Mouse (Mus musculus): ENCODE measurements at regions not wholly inside any gene's neighbourhood (a gene's known extent, or its start where the extent isn't known, plus 50 kb on each side); places are given as distances from the start of the nearest gene placed in this dataset.

DNA sequence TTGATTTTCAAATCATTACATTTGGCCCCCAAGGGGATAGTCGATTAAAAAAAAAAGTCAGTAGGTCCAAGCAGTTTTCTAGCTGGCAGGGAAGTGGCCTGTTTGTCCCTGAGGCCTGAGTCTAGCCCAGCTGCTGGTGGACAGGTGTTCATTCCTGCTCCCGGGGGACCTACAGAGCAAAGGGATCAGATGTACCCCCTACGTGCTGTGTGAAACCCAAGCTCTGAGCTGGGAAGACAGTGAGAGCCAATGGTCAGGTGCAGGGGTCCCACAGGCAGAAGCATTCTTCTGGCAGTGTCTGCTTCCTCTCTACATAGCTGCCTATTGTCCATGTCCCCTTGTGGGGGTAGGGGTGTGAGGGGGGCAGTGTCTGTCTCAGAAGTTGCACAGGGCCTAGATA is 653.2 kb upstream of the 3110018I06Rik start:
- no peak for TF ChIP-seq FOSL1 (IDR thresholded peaks at IDR 0.05; ENCODE audit: insufficient read depth, low read length, poor library complexity, severe bottlenecking)
- no peak for TF ChIP-seq MAX (IDR thresholded peaks at IDR 0.05)
- TF ChIP-seq MYOG (IDR thresholded peaks at IDR 0.05; ENCODE audit: control insufficient read depth, extremely low read depth, insufficient read length), result no peak
- no peak for TF ChIP-seq USF1 (IDR thresholded peaks at IDR 0.05; ENCODE audit: low read depth)
- TF ChIP-seq CEBPB (IDR thresholded peaks at IDR 0.05; ENCODE audit: low read depth), result no peak
- no peak for TF ChIP-seq CTCF (IDR thresholded peaks at IDR 0.05; ENCODE audit: control insufficient read depth, insufficient read depth, insufficient read length)
- no peak for TF ChIP-seq MYOD1 (IDR thresholded peaks at IDR 0.05; ENCODE audit: control insufficient read depth, insufficient read length, low read depth)
- H3K79me3 ChIP-seq (ENCODE audit: low read depth), result no peaks in the 10 kb centered on the region
- H3K79me2 ChIP-seq (ENCODE audit: control insufficient read depth, insufficient read depth), result no peaks in the 10 kb centered on the region
- H3ac ChIP-seq (ENCODE audit: control insufficient read depth, insufficient read length, low read depth), result no peak overlapping the region
- H3K4me3 ChIP-seq (ENCODE audit: insufficient read depth, poor library complexity, severe bottlenecking), result no peak overlapping the region
- H3K27me3 ChIP-seq (ENCODE audit: control insufficient read depth, insufficient read depth, insufficient read length), result no peaks in the 10 kb centered on the region
- no peaks in the 10 kb centered on the region for H3K36me3 ChIP-seq (ENCODE audit: control insufficient read depth, insufficient read depth)

DNA sequence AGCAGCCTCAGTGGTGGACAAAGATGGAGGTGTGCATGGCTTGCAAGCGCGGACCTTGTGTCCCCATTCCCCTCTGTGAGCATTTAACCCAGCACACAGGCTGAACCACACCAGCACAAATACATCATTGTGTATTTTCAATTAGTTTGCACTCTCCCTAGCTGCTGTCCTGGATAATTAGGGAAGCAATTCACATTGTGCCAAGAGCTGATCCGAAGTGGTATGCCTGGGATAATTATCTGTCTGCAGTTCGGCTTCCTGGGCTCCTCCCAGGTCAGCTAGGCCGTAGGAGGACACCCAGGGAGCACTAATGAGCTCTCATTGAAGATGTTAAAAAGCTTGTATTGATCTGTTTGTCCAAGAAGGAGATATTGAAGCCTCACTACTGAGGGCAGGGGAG is 648.8 kb upstream of the 3110018I06Rik start:
- Histone ChIP-seq H3K27me3 (ENCODE audit: control insufficient read depth, insufficient read depth, insufficient read length) (no peaks in the 10 kb centered on the region), H3K4me3 (ENCODE audit: insufficient read depth, poor library complexity, severe bottlenecking) (no peak overlapping the region), H3ac (ENCODE audit: control insufficient read depth, insufficient read length, low read depth) (no peak overlapping the region), H3K79me2 (ENCODE audit: control insufficient read depth, insufficient read depth) (no peaks in the 10 kb centered on the region), H3K36me3 (ENCODE audit: control insufficient read depth, insufficient read depth) (no peaks in the 10 kb centered on the region), H3K79me3 (ENCODE audit: low read depth) (no peaks in the 10 kb centered on the region)
- TF ChIP-seq FOSL1 (IDR thresholded peaks at IDR 0.05; ENCODE audit: insufficient read depth, low read length, poor library complexity, severe bottlenecking) (no peak), USF1 (IDR thresholded peaks at IDR 0.05; ENCODE audit: low read depth) (no peak), MAX (IDR thresholded peaks at IDR 0.05) (no peak), CEBPB (IDR thresholded peaks at IDR 0.05; ENCODE audit: low read depth) (no peak), MYOG (IDR thresholded peaks at IDR 0.05; ENCODE audit: control insufficient read depth, extremely low read depth, insufficient read length) (no peak), MYOD1 (IDR thresholded peaks at IDR 0.05; ENCODE audit: control insufficient read depth, insufficient read length, low read depth) (no peak), CTCF (IDR thresholded peaks at IDR 0.05; ENCODE audit: control insufficient read depth, insufficient read depth, insufficient read length) (no peak)

DNA sequence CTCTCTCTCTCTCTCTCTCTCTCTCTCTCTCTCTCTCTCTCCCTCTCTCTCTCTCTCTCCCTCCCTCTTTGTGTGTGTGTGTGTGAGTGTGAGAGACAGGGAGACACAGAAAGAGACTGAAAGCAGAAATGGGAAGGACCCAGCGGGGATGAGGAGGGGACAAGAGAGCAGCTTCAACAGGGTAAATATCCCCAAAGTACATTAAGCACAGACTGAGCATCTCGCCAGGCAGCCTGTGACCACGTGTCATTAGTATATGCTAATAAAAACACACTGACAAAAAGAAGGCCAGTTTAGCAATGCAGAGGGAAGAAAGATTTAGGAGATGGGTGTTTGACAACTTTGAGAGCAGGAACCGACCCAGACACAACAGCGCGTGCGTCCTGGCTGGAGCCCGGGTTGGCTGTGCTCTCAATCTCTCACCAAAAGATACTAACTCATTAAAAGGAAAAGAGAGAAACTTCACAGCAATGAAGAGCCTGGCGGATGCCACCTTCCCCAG is 648.2 kb upstream of the 3110018I06Rik start:
- no peaks in the 10 kb centered on the region for H3K36me3 ChIP-seq (ENCODE audit: control insufficient read depth, insufficient read depth)
- H3K4me3 ChIP-seq (ENCODE audit: insufficient read depth, poor library complexity, severe bottlenecking), result no peak overlapping the region
- H3K27me3 ChIP-seq (ENCODE audit: control insufficient read depth, insufficient read depth, insufficient read length), result no peaks in the 10 kb centered on the region
- no peaks in the 10 kb centered on the region for H3K79me3 ChIP-seq (ENCODE audit: low read depth)
- H3K79me2 ChIP-seq (ENCODE audit: control insufficient read depth, insufficient read depth), result no peaks in the 10 kb centered on the region
- no peak for TF ChIP-seq CEBPB (IDR thresholded peaks at IDR 0.05; ENCODE audit: low read depth)
- H3ac ChIP-seq (ENCODE audit: control insufficient read depth, insufficient read length, low read depth), result no peak overlapping the region

DNA sequence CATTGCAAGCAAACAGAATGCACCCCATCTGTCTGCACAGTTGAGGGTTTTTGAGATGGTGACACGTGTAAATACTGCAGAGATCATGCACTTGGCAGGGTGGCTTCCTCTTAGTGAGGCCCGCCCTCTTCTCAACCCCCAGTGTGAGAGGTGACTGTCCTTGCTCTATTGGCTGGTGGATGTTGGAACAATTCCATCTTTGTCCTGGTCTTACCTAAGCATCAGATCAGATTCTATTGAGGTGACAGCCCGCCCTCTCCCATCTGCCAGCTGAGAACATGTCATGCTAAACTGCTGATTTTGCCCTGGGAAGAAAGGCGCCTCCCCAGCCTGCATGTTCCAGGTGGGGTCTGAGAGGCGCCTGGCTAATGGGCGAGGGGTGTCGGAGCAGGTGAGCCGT is 646.4 kb upstream of the 3110018I06Rik start:
- Histone ChIP-seq H3K79me2 (ENCODE audit: control insufficient read depth, insufficient read depth) (no peaks in the 10 kb centered on the region), H3K4me3 (ENCODE audit: insufficient read depth, poor library complexity, severe bottlenecking) (no peak overlapping the region), H3K79me3 (ENCODE audit: low read depth) (no peaks in the 10 kb centered on the region), H3K36me3 (ENCODE audit: control insufficient read depth, insufficient read depth) (no peaks in the 10 kb centered on the region), H3K27me3 (ENCODE audit: control insufficient read depth, insufficient read depth, insufficient read length) (no peaks in the 10 kb centered on the region), H3ac (ENCODE audit: control insufficient read depth, insufficient read length, low read depth) (no peak overlapping the region)
- no peak for TF ChIP-seq MYOD1 (IDR thresholded peaks at IDR 0.05; ENCODE audit: control insufficient read depth, insufficient read length, low read depth)
- no peak for TF ChIP-seq FOSL1 (IDR thresholded peaks at IDR 0.05; ENCODE audit: insufficient read depth, low read length, poor library complexity, severe bottlenecking)
- no peak for TF ChIP-seq MAX (IDR thresholded peaks at IDR 0.05)
- no peak for TF ChIP-seq CEBPB (IDR thresholded peaks at IDR 0.05; ENCODE audit: low read depth)
- TF ChIP-seq MYOG (IDR thresholded peaks at IDR 0.05; ENCODE audit: control insufficient read depth, extremely low read depth, insufficient read length), result no peak
- TF ChIP-seq USF1 (IDR thresholded peaks at IDR 0.05; ENCODE audit: low read depth), result no peak
- TF ChIP-seq CTCF (IDR thresholded peaks at IDR 0.05; ENCODE audit: control insufficient read depth, insufficient read depth, insufficient read length), result no peak

DNA sequence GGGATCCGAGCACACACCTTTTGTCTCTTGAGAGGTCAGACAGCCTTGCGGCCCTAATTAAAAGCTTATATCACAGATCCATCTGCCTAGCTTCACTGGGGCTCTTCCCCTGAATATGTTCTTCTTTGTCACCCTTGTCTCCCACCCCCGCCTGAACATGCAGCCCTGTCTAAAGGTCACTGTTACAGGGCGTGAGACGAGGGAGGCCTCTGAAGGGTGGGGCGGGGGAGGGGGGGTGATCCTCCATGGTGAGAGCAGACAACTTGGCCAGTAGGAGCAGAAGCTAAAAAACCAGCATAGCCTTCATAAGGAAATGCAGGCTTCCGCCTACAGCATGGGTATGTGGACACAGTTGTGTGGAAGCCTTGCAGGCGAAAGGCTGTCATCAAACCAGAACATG is 646.0 kb upstream of the 3110018I06Rik start:
- Histone ChIP-seq H3ac (ENCODE audit: control insufficient read depth, insufficient read length, low read depth) (no peak overlapping the region), H3K79me2 (ENCODE audit: control insufficient read depth, insufficient read depth) (no peaks in the 10 kb centered on the region), H3K27me3 (ENCODE audit: control insufficient read depth, insufficient read depth, insufficient read length) (no peaks in the 10 kb centered on the region), H3K36me3 (ENCODE audit: control insufficient read depth, insufficient read depth) (no peaks in the 10 kb centered on the region), H3K4me3 (ENCODE audit: insufficient read depth, poor library complexity, severe bottlenecking) (no peak overlapping the region), H3K79me3 (ENCODE audit: low read depth) (no peaks in the 10 kb centered on the region)
- no peak for TF ChIP-seq USF1 (IDR thresholded peaks at IDR 0.05; ENCODE audit: low read depth)
- no peak for TF ChIP-seq MAX (IDR thresholded peaks at IDR 0.05)
- TF ChIP-seq FOSL1 (IDR thresholded peaks at IDR 0.05; ENCODE audit: insufficient read depth, low read length, poor library complexity, severe bottlenecking), result no peak
- no peak for TF ChIP-seq MYOD1 (IDR thresholded peaks at IDR 0.05; ENCODE audit: control insufficient read depth, insufficient read length, low read depth)
- TF ChIP-seq CTCF (IDR thresholded peaks at IDR 0.05; ENCODE audit: control insufficient read depth, insufficient read depth, insufficient read length), result no peak
- TF ChIP-seq MYOG (IDR thresholded peaks at IDR 0.05; ENCODE audit: control insufficient read depth, extremely low read depth, insufficient read length), result no peak
- no peak for TF ChIP-seq CEBPB (IDR thresholded peaks at IDR 0.05; ENCODE audit: low read depth)

DNA sequence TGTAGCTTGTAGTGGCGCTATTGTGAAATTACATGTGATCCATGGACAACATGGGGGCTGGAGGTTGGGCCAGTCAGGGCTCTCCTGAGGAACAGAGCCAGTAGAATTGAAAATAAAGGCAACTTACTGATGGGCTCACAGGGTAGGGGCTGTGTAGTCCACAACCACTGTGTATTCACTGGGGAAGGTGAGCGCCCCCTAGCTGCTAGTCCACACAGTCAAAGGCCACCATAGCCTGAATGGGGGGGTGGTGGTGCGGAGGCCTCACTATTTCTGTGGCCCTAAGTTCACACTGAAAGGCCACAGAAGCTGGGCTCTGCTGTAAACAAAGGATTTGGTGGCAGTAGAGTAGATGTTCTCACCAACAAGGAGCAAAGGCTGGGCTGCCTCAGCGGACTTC is 636.8 kb upstream of the 3110018I06Rik start:
- H3K79me2 ChIP-seq (ENCODE audit: control insufficient read depth, insufficient read depth), result no peaks in the 10 kb centered on the region
- H3K4me3 ChIP-seq (ENCODE audit: insufficient read depth, poor library complexity, severe bottlenecking), result no peak overlapping the region
- no peaks in the 10 kb centered on the region for H3K79me3 ChIP-seq (ENCODE audit: low read depth)
- no peaks in the 10 kb centered on the region for H3K27me3 ChIP-seq (ENCODE audit: control insufficient read depth, insufficient read depth, insufficient read length)
- no peaks in the 10 kb centered on the region for H3K36me3 ChIP-seq (ENCODE audit: control insufficient read depth, insufficient read depth)
- TF ChIP-seq MYOD1 (IDR thresholded peaks at IDR 0.05; ENCODE audit: control insufficient read depth, insufficient read length, low read depth) (no peak), FOSL1 (IDR thresholded peaks at IDR 0.05; ENCODE audit: insufficient read depth, low read length, poor library complexity, severe bottlenecking) (no peak), USF1 (IDR thresholded peaks at IDR 0.05; ENCODE audit: low read depth) (no peak), MAX (IDR thresholded peaks at IDR 0.05) (no peak), CTCF (IDR thresholded peaks at IDR 0.05; ENCODE audit: control insufficient read depth, insufficient read depth, insufficient read length) (no peak), MYOG (IDR thresholded peaks at IDR 0.05; ENCODE audit: control insufficient read depth, extremely low read depth, insufficient read length) (no peak), CEBPB (IDR thresholded peaks at IDR 0.05; ENCODE audit: low read depth) (no peak)
- H3ac ChIP-seq (ENCODE audit: control insufficient read depth, insufficient read length, low read depth), result no peak overlapping the region
